Mouse (Mus musculus) kidney, postnatal 25 days (tissue): Measurements from ENCODE around the gene Umps.

ENCODE experiments used
- DNase-seq, 2 experiments: peaks; one replicate each; pipeline ENCODE4 v3.0.0; 2021; ENCODE audit warnings: mixed read lengths in 2 of 2

Umps gene

GRCm38 (mm10) chr16:33954793-33955192, 12.0 kb downstream of the Umps start:
- no peak for DNase-seq

GRCm38 (mm10) chr16:33953008-33953407, 13.8 kb downstream of the Umps start:
- DNase-seq = no peak

GRCm38 (mm10) chr16:33950830-33951229, 16.0 kb downstream of the Umps start:
- peak; percentile 89 to 96 for DNase-seq

GRCm38 (mm10) chr16:33950386-33950785, 16.5 kb downstream of the Umps start:
- DNase-seq = no peak

- peak in 1 of 2 experiments; percentile 57 for DNase-seq
These were observed 18.9 kb downstream of the Umps start for GRCm38 (mm10) chr16:33947664-33948571.

- DNase-seq = peak; percentile 79 to 87
These were observed 20.8 kb downstream of the Umps start for GRCm38 (mm10) chr16:33946021-33946420.

GRCm38 (mm10) chr16:33944772-33945171, 22.1 kb downstream of the Umps start:
- peak; percentile 54 to 73 for DNase-seq

GRCm38 (mm10) chr16:33944126-33944525, 22.7 kb downstream of the Umps start:
- no peak for DNase-seq

- DNase-seq = no peak
These were observed 23.4 kb downstream of the Umps start for GRCm38 (mm10) chr16:33943388-33943787.

- DNase-seq = peak; percentile 88 to 91
These were observed 24.5 kb downstream of the Umps start for GRCm38 (mm10) chr16:33942341-33942740.

- DNase-seq = peak; percentile 64 to 80
These were observed 25.5 kb downstream of the Umps start for GRCm38 (mm10) chr16:33941271-33941781.

GRCm38 (mm10) chr16:33940095-33940494, 26.7 kb downstream of the Umps start:
- DNase-seq = no peak

- peak; percentile 48 to 66 for DNase-seq
These were observed 27.2 kb downstream of the Umps start for GRCm38 (mm10) chr16:33939636-33940035.

GRCm38 (mm10) chr16:33939133-33939531, 27.7 kb downstream of the Umps start:
- DNase-seq = no peak

- no peak for DNase-seq
These were observed 28.3 kb downstream of the Umps start for GRCm38 (mm10) chr16:33938311-33939132.

GRCm38 (mm10) chr16:33937567-33937966, 29.3 kb downstream of the Umps start:
- peak; percentile 69 to 84 for DNase-seq

- no peak for DNase-seq
These were observed 30.0 kb downstream of the Umps start for GRCm38 (mm10) chr16:33936885-33937284.

GRCm38 (mm10) chr16:33935407-33935785, 31.4 kb downstream of the Umps start:
- no peak for DNase-seq

GRCm38 (mm10) chr16:33934701-33935406, 32.0 kb downstream of the Umps start:
- peak; percentile 81 to 82 for DNase-seq

- no peak for DNase-seq
These were observed 33.4 kb downstream of the Umps start for GRCm38 (mm10) chr16:33933411-33933810.

- DNase-seq = peak; percentile 67 to 91
These were observed 34.7 kb downstream of the Umps start for GRCm38 (mm10) chr16:33932126-33932525.

GRCm38 (mm10) chr16:33931682-33932081, 35.2 kb downstream of the Umps start:
- peak; percentile 53 to 66 for DNase-seq

GRCm38 (mm10) chr16:33930785-33931184, 36.1 kb downstream of the Umps start:
- DNase-seq = no peak
